9 mouse cellular contexts compared by ENCODE assay signal in the genomic region with DNA sequence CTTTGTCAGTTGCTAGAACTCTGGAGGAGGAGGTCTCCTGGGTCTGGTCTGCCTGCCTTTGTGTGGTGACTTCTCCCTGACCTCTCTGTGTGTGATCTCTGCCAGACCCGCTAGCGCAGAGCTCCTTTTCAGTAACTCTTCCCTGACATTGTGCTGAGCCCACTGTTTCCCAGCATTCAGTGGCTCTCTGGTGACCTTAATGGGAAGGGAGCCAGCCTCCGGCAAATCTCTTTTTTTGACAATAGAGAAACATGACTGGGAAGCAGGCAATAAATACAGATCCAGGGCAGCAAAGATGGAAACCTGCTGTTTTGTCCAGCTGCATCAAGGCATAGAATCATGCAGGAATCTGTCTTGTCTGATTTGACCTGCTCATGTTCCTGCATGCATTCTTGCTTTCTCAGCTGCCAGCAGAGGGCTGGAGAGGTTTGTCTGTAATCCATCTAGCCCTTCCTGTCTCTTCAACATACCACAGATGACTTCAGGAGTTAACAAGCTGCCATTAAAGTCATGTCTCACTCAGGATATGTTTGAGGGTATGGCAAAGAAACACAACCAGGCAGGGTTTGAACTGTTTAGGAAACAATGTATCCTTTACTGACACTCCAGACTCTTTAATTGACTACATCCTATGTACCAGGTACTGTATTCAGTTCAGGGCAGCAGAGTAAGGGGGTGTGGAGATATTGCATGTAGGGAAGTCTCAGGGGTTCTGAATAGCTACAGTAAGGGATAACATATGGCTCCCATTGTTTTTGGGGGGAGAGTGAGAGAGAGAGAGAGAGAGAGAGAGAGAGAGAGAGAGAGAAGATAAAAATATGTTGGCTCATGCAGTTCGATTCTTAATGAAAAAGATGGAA.
DNase-seq lines count a peak whose midpoint lies in the region; ATAC-seq and TF ChIP-seq lines count a peak whose summit lies in the region.
"Had no signal": no experiment of that assay in that cellular context is flagged by ENCODE, and none has a peak within 500 bp of the region (broad histone marks: within the 10 kb centered on the region; RNA-seq: fewer than 3 reads in every experiment).

No protein-coding gene starts in this region.

- no peak overlapping the region for H3K9ac ChIP-seq in forebrain, embryonic 14.5 days (ENCODE audit: low read length)
- H3K9ac ChIP-seq in hindbrain, embryonic 13.5 days = peak overlapping the region; percentile 46; the same call in 1 of the 2 replicates
- no peak overlapping the region for H3K9ac ChIP-seq in limb, embryonic 14.5 days (ENCODE audit: low read depth, low read length, severe bottlenecking)
- H3K9ac ChIP-seq: liver, embryonic 15.5 days had no signal

- no peaks in the 10 kb centered on the region for H3K36me3 ChIP-seq in forebrain, embryonic 14.5 days (ENCODE audit: control insufficient read depth, insufficient read depth, low read length)
- no peaks in the 10 kb centered on the region for H3K36me3 ChIP-seq in hindbrain, embryonic 13.5 days
- H3K36me3 ChIP-seq in limb, embryonic 14.5 days (ENCODE audit: control insufficient read depth, insufficient read depth, low read length) = no peaks in the 10 kb centered on the region
- H3K36me3 ChIP-seq: liver, embryonic 15.5 days had no signal

- H3K27ac ChIP-seq in forebrain, embryonic 14.5 days (ENCODE audit: low read depth, low read length) = no peak overlapping the region
- peak overlapping the region; percentile 71 for H3K27ac ChIP-seq in hindbrain, embryonic 13.5 days
- H3K27ac ChIP-seq in limb, embryonic 14.5 days (replicated peaks; ENCODE audit: low read depth, low read length) = peak overlapping the region; percentile 56
- H3K27ac ChIP-seq: liver, embryonic 15.5 days had no signal

- no peak overlapping the region for H3K4me2 ChIP-seq in forebrain, embryonic 14.5 days (ENCODE audit: low read length)
- H3K4me2 ChIP-seq in hindbrain, embryonic 13.5 days = no peak overlapping the region
- no peak overlapping the region for H3K4me2 ChIP-seq in limb, embryonic 14.5 days (replicated peaks; ENCODE audit: low read depth, low read length, severe bottlenecking)
- H3K4me2 ChIP-seq: liver, embryonic 15.5 days had no signal

- H3K4me1 ChIP-seq in forebrain, embryonic 14.5 days (ENCODE audit: control insufficient read depth, insufficient read depth, low read length) = peaks cover 7% of the 10 kb centered on the region; the same call in 1 of the 2 replicates
- peaks cover 32% of the 10 kb centered on the region for H3K4me1 ChIP-seq in hindbrain, embryonic 13.5 days (replicated peaks)
- H3K4me1 ChIP-seq in limb, embryonic 14.5 days (ENCODE audit: control insufficient read depth, insufficient read depth, low read length) = peaks cover 27% of the 10 kb centered on the region
- H3K4me1 ChIP-seq: liver, embryonic 15.5 days had no signal

- WGBS in forebrain, embryonic 14.5 days = 19% methylated on average over 4 of the region's 4 CpGs
- WGBS in hindbrain, embryonic 13.5 days = 11% methylated on average over 4 of the region's 4 CpGs
- 23% methylated on average over 4 of the region's 4 CpGs for WGBS in limb, embryonic 14.5 days

- DNase-seq in right cerebral cortex, postnatal 4 days = peak; percentile 15
- no peak for DNase-seq in right cerebral cortex, postnatal 25 days
- peak; percentile 47 for DNase-seq in forebrain, embryonic 14.5 days (ENCODE audit: low spot score)
- peak; percentile 69 for DNase-seq in limb, embryonic 14.5 days (ENCODE audit: low spot score)
- DNase-seq in skeletal muscle tissue, adult 2 months (ENCODE audit: low read depth, low spot score) = peak; percentile 25
- no peak for DNase-seq in cerebellum, postnatal 14 days

- no peaks in the 10 kb centered on the region for H3K9me3 ChIP-seq in forebrain, embryonic 14.5 days (replicated peaks; ENCODE audit: control insufficient read depth, low read length)
- H3K9me3 ChIP-seq in hindbrain, embryonic 13.5 days = no peaks in the 10 kb centered on the region
- no peaks in the 10 kb centered on the region for H3K9me3 ChIP-seq in limb, embryonic 14.5 days (ENCODE audit: control insufficient read depth, low read length)
- H3K9me3 ChIP-seq: liver, embryonic 15.5 days had no signal

- TF ChIP-seq POLR2A in limb, embryonic 14.5 days (IDR thresholded peaks at IDR 0.05; ENCODE audit: borderline replicate concordance, extremely low read depth, insufficient read depth, insufficient read length) = no peak

- no peaks in the 10 kb centered on the region for H3K27me3 ChIP-seq in forebrain, embryonic 14.5 days (replicated peaks; ENCODE audit: control insufficient read depth, insufficient read depth, low read length)
- H3K27me3 ChIP-seq in hindbrain, embryonic 13.5 days = no peaks in the 10 kb centered on the region
- no peaks in the 10 kb centered on the region for H3K27me3 ChIP-seq in limb, embryonic 14.5 days (ENCODE audit: control insufficient read depth, insufficient read depth, low read length)
- H3K27me3 ChIP-seq: liver, embryonic 15.5 days had no signal

- no peak overlapping the region for H3K4me3 ChIP-seq in forebrain, embryonic 14.5 days (ENCODE audit: low read depth, low read length)
- no peak overlapping the region for H3K4me3 ChIP-seq in hindbrain, embryonic 13.5 days
- no peak overlapping the region for H3K4me3 ChIP-seq in limb, embryonic 14.5 days (replicated peaks; ENCODE audit: low read length)
- H3K4me3 ChIP-seq: liver, embryonic 15.5 days had no signal

- ATAC-seq in forebrain, embryonic 14.5 days = peak; percentile 54; the same call in 1 of the 2 replicates
- ATAC-seq in hindbrain, embryonic 13.5 days (ENCODE audit: low FRiP score) = peak; percentile 53
- peak; percentile 76 for ATAC-seq in limb, embryonic 14.5 days (ENCODE audit: low FRiP score, low read depth)
- no peak for ATAC-seq in monocyte, adult 5-6 weeks (replicated peaks; ENCODE audit: insufficient number of reproducible peaks, low FRiP score, low TSS enrichment, poor library complexity, severe bottlenecking)

Comparison
In these comparisons a context has a peak if more than half of its experiments do, and no peak if none do; other contexts are left out.
1. DNase-seq: peak in right cerebral cortex, postnatal 4 days (single experiment), forebrain, embryonic 14.5 days (single experiment), limb, embryonic 14.5 days (single experiment) and skeletal muscle tissue, adult 2 months (single experiment); none in right cerebral cortex, postnatal 25 days (single experiment) and cerebellum, postnatal 14 days (0 of 2).